Mouse (Mus musculus): ENCODE measurements around the gene Lgals3bp.

GRCm38 (mm10) chr11:118408051-118408740, 6.3 kb upstream of the Lgals3bp start:
- TF ChIP-seq CTCF (IDR thresholded peaks at IDR 0.05; ENCODE audit: borderline replicate concordance, extremely low read depth, insufficient read depth, insufficient read length) (no peak), POLR2A (IDR thresholded peaks at IDR 0.05; ENCODE audit: borderline replicate concordance, extremely low read depth, insufficient read depth, insufficient read length, poor library complexity, severe bottlenecking) (no peak)

Measured in brain, embryonic 14.5 days (tissue).